Mouse (Mus musculus): ENCODE data around the gene Faf2.
A peak's percentile ranks its signal among the peaks of the same experiment; 100 is the strongest.

Gene Faf2

GRCm38 (mm10) chr13:54684140-54684896 is 62.7 kb downstream of the Faf2 start:
- DNase-seq = peak; percentile 13 to 20

GRCm38 (mm10) chr13:54685174-54685573 is 63.6 kb downstream of the Faf2 start:
- peak; percentile 52 to 61 for DNase-seq

GRCm38 (mm10) chr13:54686139-54687053 is 64.8 kb downstream of the Faf2 start:
- peak in 1 of 2 experiments; percentile 19 for DNase-seq

- DNase-seq = peak; percentile 74 to 75
These were observed 65.5 kb downstream of the Faf2 start for GRCm38 (mm10) chr13:54687096-54687495.

GRCm38 (mm10) chr13:54687575-54688424 is 66.2 kb downstream of the Faf2 start:
- DNase-seq = peak; percentile 97 to 99

- DNase-seq = peak in 1 of 2 experiments; percentile 8
These were observed 68.7 kb downstream of the Faf2 start for GRCm38 (mm10) chr13:54690151-54690740.

- DNase-seq = no peak
These were observed 70.2 kb downstream of the Faf2 start for GRCm38 (mm10) chr13:54691737-54692136.

GRCm38 (mm10) chr13:54692711-54693557 is 71.3 kb downstream of the Faf2 start:
- no peak for DNase-seq

GRCm38 (mm10) chr13:54693558-54694347 is 72.2 kb downstream of the Faf2 start, which contains the start of gene Rnf44:
Gene Rnf44 (minus strand): TSS chr13:54693907.
- DNase-seq = peak; percentile 98 to 99

GRCm38 (mm10) chr13:54694348-54695060 is 72.9 kb downstream of the Faf2 start:
- peak in 1 of 2 experiments; percentile 89 for DNase-seq

- DNase-seq = peak in 1 of 2 experiments; percentile 7
These were observed 74.1 kb downstream of the Faf2 start for GRCm38 (mm10) chr13:54695479-54696230.

GRCm38 (mm10) chr13:54701243-54701642 is 79.7 kb downstream of the Faf2 start, which contains the start of gene Cdhr2:
Gene Cdhr2 (plus strand): TSS chr13:54701461.
- no peak for DNase-seq

GRCm38 (mm10) chr13:54702507-54702906 is 80.9 kb downstream of the Faf2 start:
- DNase-seq = no peak

- no peak for DNase-seq
These were observed 83.3 kb downstream of the Faf2 start for GRCm38 (mm10) chr13:54704890-54705289.

- DNase-seq = no peak
These were observed 89.3 kb downstream of the Faf2 start for GRCm38 (mm10) chr13:54710866-54711265.
